Mouse (Mus musculus) adrenal gland (tissue): ENCODE results near the gene Cd4.

Experiments used
- intact Hi-C: fragments of 180-260 bp; cut with DNase I; formaldehyde crosslinking; loops from one replicate; pipeline ENCODE4 v1.15.1; 2025

Gene Cd4

DNA sequence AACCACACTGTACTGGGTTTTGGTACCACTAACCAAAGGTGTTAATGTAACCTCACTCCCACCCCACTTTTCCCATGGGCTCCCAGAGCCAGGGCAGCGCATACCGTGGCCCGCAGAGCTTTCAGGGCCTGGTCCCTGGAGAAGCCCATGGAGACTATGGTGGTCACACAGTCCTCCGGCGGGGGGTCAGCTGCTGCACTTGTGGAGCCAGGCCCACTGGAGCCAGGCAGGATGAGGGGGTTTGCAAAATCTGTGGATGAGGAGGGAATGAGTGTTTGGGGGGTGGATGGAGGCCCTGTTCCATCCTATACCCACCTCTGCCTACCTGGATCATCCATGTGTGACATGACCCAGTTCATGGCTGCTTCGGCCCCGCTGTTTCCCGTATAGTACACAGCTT lies 70.5 kb downstream of the Cd4 start:
- intact Hi-C loops, result no loop called here

GRCm38 (mm10) chr6:124817125-124817524 lies 70.9 kb downstream of the Cd4 start:
- intact Hi-C loops, result no loop called here

DNA sequence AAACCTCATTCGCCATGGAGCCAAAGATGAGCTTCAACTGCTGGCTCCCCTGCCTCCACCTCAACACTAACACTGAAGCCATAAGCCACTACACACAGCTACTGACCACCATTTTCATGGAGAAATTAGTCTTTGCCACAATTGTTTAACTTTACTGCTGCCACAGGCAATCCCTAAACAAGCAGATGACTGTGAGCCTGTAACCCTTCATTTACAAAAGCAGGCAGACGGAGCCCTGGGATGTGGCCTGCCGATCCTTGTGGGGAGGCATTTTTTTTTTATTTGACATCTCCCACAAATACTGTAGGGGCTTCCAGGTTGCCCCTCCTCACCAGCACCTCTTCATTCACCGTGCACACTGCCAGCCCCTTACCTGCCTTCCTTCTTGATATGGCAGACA lies 71.4 kb downstream of the Cd4 start:
- intact Hi-C loops, result no loop called here

DNA sequence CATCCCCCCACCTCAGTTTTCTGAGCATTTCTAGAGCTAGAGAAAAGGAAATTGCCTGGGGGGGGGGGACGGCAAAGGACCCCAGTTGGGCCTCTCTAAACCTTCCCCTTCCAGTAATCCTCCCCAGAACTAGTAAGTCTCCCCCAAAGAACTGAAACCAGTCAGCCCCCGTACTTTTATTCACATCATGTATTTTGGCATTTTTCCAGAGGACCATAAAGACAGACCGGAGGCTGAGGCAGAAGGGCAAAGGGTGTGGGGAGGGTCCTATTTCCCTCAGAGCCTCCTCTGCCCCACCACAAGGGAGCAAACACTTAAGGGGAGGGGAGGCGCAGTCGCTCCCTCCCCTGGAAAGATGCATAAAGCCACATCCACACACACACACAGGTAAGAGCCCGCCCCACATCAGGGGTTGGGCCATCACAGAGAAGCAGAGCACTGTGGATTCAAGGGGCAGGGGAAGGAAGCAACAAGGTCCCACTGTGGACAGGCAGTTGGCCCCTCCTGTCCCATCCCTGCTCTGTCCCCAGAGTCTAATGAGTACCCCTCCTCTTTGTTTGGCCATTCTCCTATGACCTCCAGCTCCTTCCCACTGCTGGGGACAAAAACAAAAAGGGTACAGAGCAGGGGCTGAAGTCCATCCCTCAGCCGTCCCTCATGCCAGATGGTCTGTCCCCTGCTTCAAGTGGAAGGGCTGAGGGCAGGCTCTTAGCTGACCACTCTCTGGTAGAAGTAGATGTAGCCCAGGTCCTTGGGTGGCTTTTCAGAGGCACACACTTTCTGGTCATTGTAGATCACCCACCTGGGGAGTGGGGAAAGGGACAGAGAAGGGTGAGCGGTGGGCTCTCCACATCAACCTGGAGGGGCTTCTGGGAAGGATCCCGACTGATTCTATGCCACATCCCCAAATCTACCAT lies 72.9 kb downstream of the Cd4 start:
- intact Hi-C loops, result no loop called here
